Mouse (Mus musculus) hindbrain, embryonic 14.5 days (tissue): ENCODE measurements at regions not wholly inside any gene's neighbourhood (a gene's known extent, or its start where the extent isn't known, plus 50 kb on each side); places are given as distances from the start of the nearest gene placed in this dataset.

Experiments
- ATAC-seq: fragments of 200-750 bp; cut with Nextera tagmentation; 2 replicates; pipeline ENCODE4 v1.8.0; 2017; ENCODE audit warnings: moderate number of reproducible peaks, mild to moderate bottlenecking, moderate TSS enrichment, moderate library complexity; ENCODE audit not compliant: low FRiP score
- DNase-seq: peaks from one replicate; pipeline ENCODE4 v3.0.0-alpha.2; 2015; ENCODE audit warnings: low spot score
- H3K27ac ChIP-seq: fragments of 300-500 bp; sonication (generic); 2 replicates; pipeline ENCODE4 v1.5.1; 2014; ENCODE audit warnings: mild to moderate bottlenecking, moderate library complexity
- H3K27me3 ChIP-seq: fragments of 300-500 bp; sonication (generic); 2 replicates; pipeline ENCODE4 v1.6.1; 2014; ENCODE audit warnings: mild to moderate bottlenecking, low read length, mixed read lengths; ENCODE audit not compliant: control insufficient read depth, insufficient read depth
- H3K36me3 ChIP-seq: fragments of 300-500 bp; sonication (generic); replicated peaks from 2 replicates; pipeline ENCODE4 v1.6.1; 2014; ENCODE audit not compliant: control insufficient read depth, insufficient read depth
- H3K4me1 ChIP-seq: fragments of 300-500 bp; sonication (generic); replicated peaks from 2 replicates; pipeline ENCODE4 v1.6.1; 2014; ENCODE audit warnings: antibody characterized with exemption, low read length, mixed read lengths; ENCODE audit not compliant: control insufficient read depth, insufficient read depth
- H3K4me2 ChIP-seq: fragments of 300-500 bp; sonication (generic); replicated peaks from 2 replicates; pipeline ENCODE4 v1.6.1; 2014; ENCODE audit warnings: mild to moderate bottlenecking, moderate library complexity
- H3K4me3 ChIP-seq: fragments of 300-500 bp; sonication (generic); replicated peaks from 2 replicates; pipeline ENCODE4 v1.5.1; 2014; ENCODE audit warnings: mild to moderate bottlenecking, low read length
- H3K9ac ChIP-seq: fragments of 300-500 bp; sonication (generic); 2 replicates; pipeline ENCODE4 v1.6.1; 2014
- H3K9me3 ChIP-seq: fragments of 300-500 bp; sonication (generic); 2 replicates; pipeline ENCODE4 v1.6.1; 2016; ENCODE audit warnings: low read length; ENCODE audit not compliant: control insufficient read depth
- WGBS: fragments of 180-500 bp; shearing (Covaris S2); extraction: QIAGEN DNeasy Blood & Tissue Kit; methylation state at CpG from one replicate; pipeline ENCODE4 v1.1.7; 2014; 5-methylcytosine and 5-hydroxymethylcytosine counted together

- H3K4me2 ChIP-seq, result no peak overlapping the region
- no peaks in the 10 kb centered on the region for H3K36me3 ChIP-seq
- no peak for ATAC-seq
- no peaks in the 10 kb centered on the region for H3K9me3 ChIP-seq
- DNase-seq, result no peak
- no peaks in the 10 kb centered on the region for H3K27me3 ChIP-seq
- H3K4me3 ChIP-seq, result no peak overlapping the region
- H3K27ac ChIP-seq, result no peak overlapping the region
- WGBS, result 80% methylated on average over 4 of the region's 4 CpGs
- H3K4me1 ChIP-seq, result no peaks in the 10 kb centered on the region
- no peak overlapping the region for H3K9ac ChIP-seq
These were observed 239.7 kb upstream of the B430305J03Rik start for GRCm38 (mm10) chr3:61605469-61605868.

- H3K9ac ChIP-seq, result no peak overlapping the region
- 93% methylated on average over 2 of the region's 2 CpGs for WGBS
- no peaks in the 10 kb centered on the region for H3K9me3 ChIP-seq
- H3K27me3 ChIP-seq, result no peaks in the 10 kb centered on the region
- no peaks in the 10 kb centered on the region for H3K36me3 ChIP-seq
- no peak overlapping the region for H3K4me2 ChIP-seq
- no peaks in the 10 kb centered on the region for H3K4me1 ChIP-seq
- H3K4me3 ChIP-seq, result no peak overlapping the region
- DNase-seq (no peak), ATAC-seq (no peak)
- H3K27ac ChIP-seq, result no peak overlapping the region
These were observed 237.1 kb upstream of the B430305J03Rik start for GRCm38 (mm10) chr3:61602891-61603290.

GRCm38 (mm10) chr3:61595574-61595973, 229.8 kb upstream of the B430305J03Rik start:
- no peak for DNase-seq
- Histone ChIP-seq H3K27ac (no peak overlapping the region), H3K9me3 (no peaks in the 10 kb centered on the region), H3K4me2 (no peak overlapping the region), H3K27me3 (no peaks in the 10 kb centered on the region), H3K36me3 (no peaks in the 10 kb centered on the region), H3K9ac (no peak overlapping the region), H3K4me1 (no peaks in the 10 kb centered on the region), H3K4me3 (no peak overlapping the region)
- no peak for ATAC-seq

- no peak overlapping the region for H3K9ac ChIP-seq
- H3K4me1 ChIP-seq, result no peaks in the 10 kb centered on the region
- no peak overlapping the region for H3K4me3 ChIP-seq
- H3K9me3 ChIP-seq, result no peaks in the 10 kb centered on the region
- no peaks in the 10 kb centered on the region for H3K27me3 ChIP-seq
- no peaks in the 10 kb centered on the region for H3K36me3 ChIP-seq
- H3K4me2 ChIP-seq, result no peak overlapping the region
- WGBS, result 90% methylated on average over 2 of the region's 2 CpGs
- no peak for ATAC-seq
- no peak overlapping the region for H3K27ac ChIP-seq
- no peak for DNase-seq
These were observed 226.6 kb upstream of the B430305J03Rik start for GRCm38 (mm10) chr3:61592342-61592741.

GRCm38 (mm10) chr3:61583669-61584068, 217.9 kb upstream of the B430305J03Rik start:
- no peak for DNase-seq
- 48% methylated on average over 1 of the region's 1 CpGs for WGBS
- no peaks in the 10 kb centered on the region for H3K9me3 ChIP-seq

GRCm38 (mm10) chr3:61582927-61583326, 217.2 kb upstream of the B430305J03Rik start:
- Histone ChIP-seq H3K36me3 (no peaks in the 10 kb centered on the region), H3K4me3 (no peak overlapping the region), H3K4me1 (no peaks in the 10 kb centered on the region), H3K27ac (no peak overlapping the region), H3K9me3 (no peaks in the 10 kb centered on the region), H3K27me3 (no peaks in the 10 kb centered on the region), H3K9ac (no peak overlapping the region), H3K4me2 (no peak overlapping the region)
- WGBS, result 68% methylated on average over 2 of the region's 2 CpGs
- no peak; the same call in 1 of the 2 replicates for ATAC-seq
- DNase-seq, result no peak

More at GRCm38 (mm10) chr3:61583669-61584068, 217.9 kb upstream of the B430305J03Rik start:
- Histone ChIP-seq H3K9ac (no peak overlapping the region), H3K36me3 (no peaks in the 10 kb centered on the region), H3K4me3 (no peak overlapping the region), H3K4me2 (no peak overlapping the region), H3K4me1 (no peaks in the 10 kb centered on the region), H3K27me3 (no peaks in the 10 kb centered on the region), H3K27ac (no peak overlapping the region)
- ATAC-seq, result no peak

GRCm38 (mm10) chr3:61580252-61580651, 214.5 kb upstream of the B430305J03Rik start:
- no peaks in the 10 kb centered on the region for H3K4me1 ChIP-seq
- H3K9me3 ChIP-seq, result no peaks in the 10 kb centered on the region
- no peak overlapping the region for H3K9ac ChIP-seq
- H3K4me3 ChIP-seq, result no peak overlapping the region
- H3K4me2 ChIP-seq, result no peak overlapping the region
- 75% methylated on average over 3 of the region's 3 CpGs for WGBS
- ATAC-seq, result no peak
- H3K27me3 ChIP-seq, result no peaks in the 10 kb centered on the region
- H3K27ac ChIP-seq, result no peak overlapping the region
- no peaks in the 10 kb centered on the region for H3K36me3 ChIP-seq
- no peak for DNase-seq

GRCm38 (mm10) chr3:61537113-61537512, 171.4 kb upstream of the B430305J03Rik start:
- no peak overlapping the region for H3K27ac ChIP-seq
- 66% methylated on average over 1 of the region's 1 CpGs for WGBS
- no peaks in the 10 kb centered on the region for H3K9me3 ChIP-seq
- H3K4me2 ChIP-seq, result no peak overlapping the region
- DNase-seq (no peak), ATAC-seq (no peak)
- H3K27me3 ChIP-seq, result no peaks in the 10 kb centered on the region
- no peak overlapping the region for H3K9ac ChIP-seq
- H3K36me3 ChIP-seq, result no peaks in the 10 kb centered on the region
- no peak overlapping the region for H3K4me3 ChIP-seq
- no peaks in the 10 kb centered on the region for H3K4me1 ChIP-seq

- no peaks in the 10 kb centered on the region for H3K9me3 ChIP-seq
- H3K36me3 ChIP-seq, result no peaks in the 10 kb centered on the region
- ATAC-seq (no peak), DNase-seq (no peak)
- WGBS, result 54% methylated on average over 2 of the region's 2 CpGs
- no peak overlapping the region for H3K9ac ChIP-seq
- no peak overlapping the region for H3K4me3 ChIP-seq
- H3K4me2 ChIP-seq, result no peak overlapping the region
- H3K27ac ChIP-seq, result no peak overlapping the region
- no peaks in the 10 kb centered on the region for H3K4me1 ChIP-seq
- H3K27me3 ChIP-seq, result no peaks in the 10 kb centered on the region
These were observed 170.0 kb upstream of the B430305J03Rik start for GRCm38 (mm10) chr3:61535751-61536150.

- Histone ChIP-seq H3K9me3 (no peaks in the 10 kb centered on the region), H3K27me3 (no peaks in the 10 kb centered on the region), H3K4me1 (no peaks in the 10 kb centered on the region), H3K4me2 (no peak overlapping the region), H3K9ac (no peak overlapping the region), H3K36me3 (no peaks in the 10 kb centered on the region), H3K27ac (no peak overlapping the region), H3K4me3 (no peak overlapping the region)
- DNase-seq (no peak), ATAC-seq (no peak)
These were observed 137.4 kb upstream of the B430305J03Rik start for GRCm38 (mm10) chr3:61503178-61503577.
